Mouse (Mus musculus) thymus, postnatal 0 days (tissue): ENCODE results near the gene Gm44503. TPM values are rescaled to one million over a fixed set of nuclear protein-coding genes. Genes with fewer than 3 reads are reported as not detected.

Experiments used
- DNase-seq: peaks from one replicate; pipeline ENCODE4 v3.0.0-alpha.2; 2015; ENCODE audit warnings: low spot score
- polyA plus RNA-seq: library from polyadenylated mRNA; unstranded; fragments of >200 nt; fragmentation: Nextera tagmentation; extraction: Ambion mirVana; gene quantifications from 2 replicates; pipeline ENCODE4 v1.2.1, GENCODE M21; 2015

Gene Gm44503
- polyA plus RNA-seq = not detected in 2 replicates

DNA sequence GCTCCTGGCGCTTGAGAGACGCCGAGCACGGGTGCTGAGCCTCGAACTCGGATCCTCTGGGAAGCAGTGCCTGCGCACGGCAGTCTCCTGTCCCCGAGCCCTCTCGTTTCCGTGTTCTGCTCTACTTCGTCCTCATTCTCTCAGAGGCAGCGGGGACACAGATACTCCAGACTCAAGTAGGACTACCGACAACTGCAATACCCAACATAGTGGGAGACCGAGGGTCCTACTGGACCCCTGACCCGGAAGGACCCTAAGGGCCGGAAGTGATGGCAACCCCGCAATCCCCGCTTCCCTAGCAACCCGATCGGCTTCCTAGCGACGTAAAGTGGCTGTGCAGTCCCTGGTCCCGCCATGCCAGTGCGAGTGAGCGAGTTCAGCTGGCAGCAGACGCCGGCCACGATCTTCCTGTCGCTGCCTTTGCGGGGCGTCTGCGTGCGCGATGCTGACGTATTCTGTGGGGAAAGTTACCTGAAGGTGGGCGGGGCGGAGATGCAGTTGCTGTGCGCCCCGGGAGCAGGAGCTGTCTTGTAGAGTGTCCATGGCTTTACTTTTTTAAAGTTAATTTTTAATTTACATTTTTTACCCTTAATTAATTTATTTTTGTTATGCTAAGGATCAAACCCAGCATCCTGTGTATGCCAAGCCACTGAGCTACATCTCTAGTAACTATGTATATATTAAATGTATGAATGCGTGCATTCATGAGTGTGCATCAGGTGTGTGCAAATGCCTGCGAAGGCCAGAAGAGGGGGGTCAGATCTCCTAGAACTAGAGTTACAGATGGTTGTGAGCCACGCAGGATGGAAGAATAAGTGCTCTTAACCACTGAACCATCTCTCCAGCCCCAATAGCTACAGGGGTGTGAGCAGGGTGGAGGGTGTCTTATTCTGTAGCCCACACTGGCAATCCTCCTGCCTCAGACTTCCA is at the start of gene Gm44503, which contains the start of gene Dyx1c1:
TSS of gene Gm44503 (plus strand) at position 332 of the 930 bp plus-strand sequence.
TSS of gene Dyx1c1 (plus strand) at position 265 of the 930 bp plus-strand sequence.
- DNase-seq = peak; percentile 91

GRCm38 (mm10) chr9:72911381-72911780 is 47.3 kb upstream of the Gm44503 start:
- no peak for DNase-seq

DNA sequence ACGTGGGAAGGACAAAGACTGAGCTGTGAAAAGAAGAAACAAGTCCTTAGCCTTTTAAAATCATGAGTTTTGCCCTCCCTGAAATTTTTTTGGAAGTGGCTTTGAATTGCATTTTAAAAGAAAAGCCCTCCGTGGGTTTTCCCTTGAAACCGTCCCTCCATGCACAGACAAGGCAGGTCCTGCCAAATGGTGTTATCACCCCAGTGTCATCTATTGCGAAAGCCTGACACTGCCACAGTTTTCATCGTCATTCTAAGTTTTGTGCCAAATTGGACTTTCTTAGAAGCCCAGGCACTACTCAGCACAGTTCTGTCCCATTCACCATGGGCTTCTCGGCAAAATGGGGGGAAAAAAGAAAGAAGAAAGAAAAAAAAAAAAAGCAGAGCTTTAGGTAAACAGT is 45.1 kb upstream of the Gm44503 start:
- no peak for DNase-seq

DNA sequence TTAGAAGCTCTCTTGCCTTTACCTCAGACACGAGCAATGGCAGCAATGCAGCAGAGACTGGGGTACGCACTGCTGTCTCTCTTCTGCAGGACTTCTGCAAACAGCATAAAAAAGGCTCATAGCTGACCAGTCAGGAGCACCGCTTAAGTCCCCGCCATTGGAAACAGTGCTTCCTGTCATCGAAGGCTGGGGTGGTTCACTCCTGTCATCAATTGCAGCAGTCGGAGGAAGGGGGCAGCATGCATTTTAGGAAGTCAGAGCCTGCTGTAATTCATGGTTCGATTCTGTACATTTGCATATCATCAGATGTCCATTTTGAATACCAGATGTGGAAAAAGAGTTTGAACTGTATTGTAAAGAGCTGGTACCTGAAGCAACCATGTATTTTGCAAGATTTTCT is 42.9 kb upstream of the Gm44503 start:
- DNase-seq = no peak

DNA sequence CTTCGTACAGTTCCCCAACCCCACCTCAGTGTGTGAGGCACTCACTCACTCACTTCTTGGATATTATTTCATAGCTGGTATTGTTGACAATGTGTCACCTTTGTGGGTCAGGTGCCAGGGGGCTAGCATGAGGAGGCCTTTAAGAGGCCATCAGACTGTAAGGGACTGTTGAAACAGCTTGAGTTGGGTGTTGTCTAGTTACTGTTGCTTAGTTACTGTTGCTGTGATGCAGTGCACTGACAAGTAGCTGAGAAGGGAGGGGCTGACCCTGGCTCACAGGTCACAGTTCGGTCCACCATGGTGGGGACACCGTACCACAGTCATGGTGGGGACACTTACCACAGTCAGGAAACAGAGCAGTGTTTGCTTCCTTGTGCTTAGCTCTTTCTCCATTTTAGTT is 35.6 kb upstream of the Gm44503 start:
- no peak for DNase-seq

DNA sequence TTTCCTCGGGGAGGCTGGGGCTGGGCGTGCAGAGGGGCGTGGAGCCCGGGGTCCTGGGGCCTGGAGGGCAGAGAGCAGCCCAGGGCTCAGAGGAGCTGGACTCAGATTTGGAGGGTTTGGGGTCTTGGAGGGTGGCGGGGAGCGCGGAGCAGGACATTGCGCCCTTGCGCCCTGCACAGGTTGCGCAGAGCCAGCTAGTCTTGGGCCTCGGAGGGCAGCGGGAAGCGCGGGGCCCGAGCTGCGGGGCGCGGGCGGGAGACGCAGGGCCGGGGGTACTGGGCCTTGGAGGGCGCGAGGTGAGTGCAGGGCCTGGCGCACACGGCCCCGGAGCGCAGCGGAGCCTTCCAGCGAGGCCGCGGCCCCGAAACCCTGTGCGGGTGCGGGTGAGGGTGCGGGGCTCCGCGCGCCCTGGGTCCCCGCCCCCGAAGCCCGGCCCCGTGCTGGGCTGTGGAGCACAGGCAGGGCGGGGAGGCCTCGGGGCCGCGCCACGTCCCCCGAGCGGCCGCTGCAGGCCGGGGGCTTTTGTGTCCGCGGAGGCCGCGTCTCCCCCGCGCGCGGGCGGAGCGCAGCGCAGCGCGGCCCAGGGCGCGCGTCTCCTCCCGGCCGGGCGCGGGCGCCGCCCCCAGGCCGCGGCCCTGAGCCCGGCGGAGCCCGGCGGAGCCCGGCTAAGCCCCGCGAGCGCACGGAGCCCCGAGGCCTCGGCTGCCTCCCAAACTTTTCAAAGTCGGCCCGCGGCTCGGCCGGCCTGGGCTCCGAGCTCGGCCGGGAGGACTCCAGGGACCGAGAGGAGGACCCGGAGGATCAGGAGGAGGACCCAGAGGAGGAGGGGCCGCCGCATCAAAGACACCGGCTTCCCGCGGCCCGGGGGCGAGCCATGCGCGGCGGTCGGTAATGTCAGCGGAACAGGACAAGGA is 33.4 kb upstream of the Gm44503 start, which contains the start of gene Pygo1:
TSS of gene Pygo1 (plus strand) at position 625 of the 914 bp plus-strand sequence.
- no peak for DNase-seq

- no peak for DNase-seq
Observed at GRCm38 (mm10) chr9:72925935-72926258, 32.8 kb upstream of the Gm44503 start.

- DNase-seq = no peak
Observed at GRCm38 (mm10) chr9:72931166-72931790, 27.4 kb upstream of the Gm44503 start.

- DNase-seq = no peak
Observed at GRCm38 (mm10) chr9:72935309-72935708, 23.3 kb upstream of the Gm44503 start.

DNA sequence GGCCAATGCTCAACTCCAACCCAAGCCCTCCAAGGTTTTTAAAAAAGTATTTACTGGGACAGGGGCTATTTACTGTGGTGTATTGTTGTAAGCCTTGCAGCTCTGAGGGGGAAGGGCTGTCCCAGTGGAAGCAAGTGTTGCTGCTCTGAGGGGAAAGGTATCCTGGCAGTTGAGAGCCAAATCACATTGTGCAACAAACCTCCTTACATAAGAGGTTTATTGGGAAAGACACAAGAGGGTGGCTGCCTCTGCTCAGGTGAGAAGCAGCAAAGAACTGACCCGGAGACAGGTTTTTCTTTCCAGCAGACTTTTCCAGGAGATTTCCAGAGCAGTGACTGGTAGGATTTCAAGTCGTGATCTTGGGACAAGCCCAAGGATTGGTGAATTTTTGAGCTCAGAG is 22.4 kb upstream of the Gm44503 start:
- no peak for DNase-seq

GRCm38 (mm10) chr9:72943424-72943823 is 15.2 kb upstream of the Gm44503 start:
- DNase-seq = peak; percentile 17

GRCm38 (mm10) chr9:72944286-72944685 is 14.4 kb upstream of the Gm44503 start:
- no peak for DNase-seq

DNA sequence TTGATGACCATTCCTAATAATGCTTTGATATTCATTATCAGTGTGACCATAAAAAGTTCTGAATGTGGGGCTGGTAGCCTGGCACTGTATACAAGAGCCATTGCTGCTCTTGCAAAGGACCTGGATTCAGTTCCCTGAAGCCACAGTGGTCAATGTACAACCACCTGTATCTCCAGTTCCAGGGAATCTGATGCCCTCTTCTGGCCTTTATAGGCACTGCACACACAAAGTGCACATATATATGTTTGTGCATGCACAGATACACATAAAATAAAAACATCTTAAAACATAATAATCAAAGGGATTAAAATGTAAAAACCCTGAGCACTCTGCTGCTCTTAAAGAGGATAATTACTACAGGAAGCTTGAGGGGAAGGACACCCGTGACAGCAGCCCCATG is 11.6 kb upstream of the Gm44503 start:
- DNase-seq = no peak

GRCm38 (mm10) chr9:72949572-72949971 is 9.1 kb upstream of the Gm44503 start:
- DNase-seq = peak; percentile 58

GRCm38 (mm10) chr9:72954746-72955145 is 3.9 kb upstream of the Gm44503 start:
- DNase-seq = peak; percentile 33

DNA sequence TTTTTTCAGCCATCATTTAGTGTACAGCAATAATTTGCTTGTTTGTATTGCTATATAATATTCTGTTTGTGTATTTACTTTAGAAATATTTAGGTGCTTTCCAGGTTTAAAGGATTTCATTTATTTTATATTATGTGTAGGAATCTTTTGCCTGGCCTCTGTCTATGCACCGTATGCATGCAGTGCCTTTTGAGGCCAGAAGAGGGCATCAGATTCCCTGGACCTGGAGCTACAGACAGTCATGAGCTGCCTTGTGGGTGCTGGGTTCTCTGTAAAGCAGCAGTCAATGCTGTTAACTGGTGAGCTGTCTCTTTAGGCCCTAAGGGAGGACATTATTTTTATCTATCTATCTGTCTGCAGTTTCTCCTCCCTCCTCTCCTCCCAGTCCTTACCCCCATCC is 3.1 kb upstream of the Gm44503 start:
- DNase-seq = peak; percentile 62

DNA sequence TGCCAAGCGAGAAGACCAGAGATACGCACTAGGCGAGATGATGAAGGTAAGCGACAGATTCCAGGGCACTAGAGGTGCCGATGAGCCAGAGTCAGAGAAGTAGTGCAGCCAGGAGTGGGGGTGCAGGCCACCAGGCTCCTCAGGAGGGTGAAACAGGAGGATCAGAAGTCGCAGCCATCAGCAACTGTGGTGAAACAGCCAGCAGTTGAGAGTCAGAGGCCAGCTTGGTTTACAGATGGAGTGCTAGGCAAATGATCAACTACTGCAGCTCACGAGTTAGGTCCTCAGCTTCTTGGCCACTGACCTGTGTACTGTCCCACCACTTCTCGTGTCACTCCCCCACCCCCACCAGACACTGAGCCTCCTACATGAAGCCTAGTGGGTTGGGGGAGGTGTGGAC is 2.7 kb downstream of the Gm44503 start:
- DNase-seq = no peak

DNA sequence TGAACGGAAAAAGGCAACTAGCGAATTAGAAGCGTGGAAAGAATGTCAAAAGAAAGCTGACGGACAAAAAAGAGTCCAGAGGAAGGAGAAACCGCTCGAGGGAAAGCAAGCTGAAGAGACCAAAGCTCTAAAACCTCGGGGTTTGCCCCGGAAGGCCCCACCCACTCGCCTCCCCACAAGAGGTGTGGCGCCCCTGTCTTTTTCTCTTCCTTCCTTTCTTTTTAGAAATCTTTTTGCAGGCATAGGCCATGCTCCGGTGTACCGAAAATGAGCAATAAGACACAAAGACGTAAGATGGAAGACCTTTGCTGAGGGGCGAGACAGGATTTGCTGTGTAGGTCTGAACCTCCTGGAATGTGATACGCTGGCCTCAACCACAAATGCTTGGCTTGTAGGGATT is 3.3 kb downstream of the Gm44503 start:
- peak; percentile 70 for DNase-seq

DNA sequence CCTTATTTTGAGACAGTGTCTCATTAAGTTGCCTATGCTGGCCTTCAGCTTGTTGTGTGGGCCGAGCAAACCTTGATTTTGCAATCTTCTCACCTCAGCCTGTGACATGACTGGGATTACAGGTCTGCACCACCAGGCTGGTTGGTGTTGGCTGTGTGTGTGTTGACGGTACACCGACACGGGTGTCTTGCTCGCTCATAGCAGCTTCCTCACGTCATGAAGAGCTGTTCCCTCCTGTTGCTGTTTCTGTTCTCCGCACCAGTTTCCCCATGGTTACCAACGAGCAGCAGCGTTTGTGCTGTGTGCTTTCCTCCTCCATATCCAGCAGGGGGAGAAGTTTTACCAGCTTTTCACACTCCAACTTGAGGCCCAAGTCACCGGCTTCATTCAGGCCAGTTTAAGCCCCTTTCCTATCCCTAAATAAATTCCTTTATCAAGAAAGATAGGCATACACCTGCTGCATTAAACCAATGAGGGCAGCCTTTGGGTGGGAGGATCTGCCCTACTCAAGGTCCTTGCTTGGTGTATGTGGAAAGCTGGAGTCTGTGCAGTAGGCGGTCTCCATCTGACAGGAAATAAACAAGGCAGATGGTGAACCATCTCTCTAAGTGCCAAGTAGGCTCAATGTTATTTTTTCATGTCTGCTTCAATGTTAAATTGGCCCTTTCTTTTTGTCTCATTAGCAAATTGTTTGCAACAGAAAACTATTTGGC is 9.9 kb downstream of the Gm44503 start:
- peak; percentile 80 for DNase-seq

GRCm38 (mm10) chr9:72969874-72970273 is 11.2 kb downstream of the Gm44503 start:
- DNase-seq = peak; percentile 72

- DNase-seq = no peak
Observed at GRCm38 (mm10) chr9:72972435-72972834, 13.8 kb downstream of the Gm44503 start.
